Mouse (Mus musculus): ENCODE measurements around the gene Zfp30. TPM values are rescaled to one million over a fixed set of nuclear protein-coding genes. Genes with fewer than 3 reads are reported as not detected.

Gene Zfp30
- total RNA-seq, 2 experiments from 2014 or later: 11.0 to 11.3 TPM

DNA sequence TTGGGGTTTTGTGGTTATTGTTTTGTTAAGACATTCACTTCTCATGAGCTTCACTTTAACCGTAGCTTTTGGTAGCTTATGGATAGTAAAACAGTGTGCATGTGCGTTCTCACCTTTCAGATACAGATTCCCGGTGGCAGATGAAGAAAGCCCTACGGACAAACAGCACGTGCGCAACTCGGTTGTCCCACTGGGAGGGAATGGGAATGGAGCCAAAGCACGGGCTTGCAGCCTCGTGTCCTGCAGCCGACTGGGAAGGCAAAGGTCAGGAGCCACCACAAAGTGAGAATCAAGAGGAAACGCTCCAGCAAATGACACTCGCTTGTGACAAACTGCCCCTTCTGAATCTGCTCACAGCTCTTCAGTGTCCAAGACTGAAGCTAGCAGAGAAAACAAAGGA, 44.2 kb downstream of the Zfp30 start:
- no peak for DNase-seq (ENCODE audit: low spot score in 2 of 2)

DNA sequence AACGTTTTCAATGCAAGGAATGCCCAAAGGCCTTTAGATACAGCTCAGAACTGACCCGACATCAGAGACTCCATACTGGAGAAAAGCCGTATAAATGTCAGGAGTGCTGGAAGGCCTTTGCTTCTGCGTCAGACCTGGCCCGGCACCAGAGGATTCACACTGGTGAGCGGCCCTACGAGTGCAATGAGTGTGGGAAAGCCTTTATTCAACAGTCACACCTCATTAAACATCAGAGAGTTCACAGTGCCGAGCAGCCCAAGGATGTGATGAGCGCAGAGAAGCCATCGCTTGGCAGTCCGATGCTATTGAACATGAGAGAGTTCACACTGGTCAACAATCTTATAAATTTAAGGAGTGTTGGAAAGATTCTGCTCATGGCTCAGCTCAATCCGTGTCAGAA, 46.0 kb downstream of the Zfp30 start:
- DNase-seq (ENCODE audit: low spot score in 2 of 2): no peak

DNA sequence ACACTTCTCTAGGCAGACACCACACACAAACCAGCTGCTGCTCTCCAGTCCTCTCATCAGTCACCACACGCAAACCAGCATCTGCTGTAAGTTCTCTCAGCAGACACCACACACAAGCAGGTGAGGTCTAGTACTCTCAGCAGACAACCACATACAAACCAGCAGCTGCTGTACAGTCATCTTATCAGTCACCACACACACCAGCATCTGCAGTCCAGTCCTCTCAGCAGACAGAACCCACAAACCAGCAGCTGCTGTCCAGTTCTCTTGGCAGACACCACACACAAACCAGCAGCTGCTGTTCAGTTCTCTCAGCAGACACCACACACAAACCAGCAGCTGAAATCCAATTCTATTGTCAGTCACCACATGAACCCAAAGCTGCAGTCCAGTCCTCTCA, 53.0 kb downstream of the Zfp30 start:
- DNase-seq (ENCODE audit: low spot score in 2 of 2): no peak

GRCm38 (mm10) chr7:29839256-29839655, 55.5 kb downstream of the Zfp30 start:
- DNase-seq (ENCODE audit: low spot score in 2 of 2): no peak

- no peak for DNase-seq (ENCODE audit: low spot score in 2 of 2)
Measured at GRCm38 (mm10) chr7:29842105-29842504, 58.3 kb downstream of the Zfp30 start.

Small RNA genes lying within 50 kb of the gene (microRNA-seq; reads per million reads assigned to microRNA genes)
- gene Mir1964: 1.6 to 5.1 reads per million in 2 experiments

Other genes with a start within 250 kb of the Zfp30 start
- under 1 TPM; 0.18 to 0.42 TPM for gene Catsperg2, start 57.0 kb upstream of the Zfp30 start, total RNA-seq (2021)
- 10 to 100 TPM; 15.8 to 17.9 TPM for gene Zfp84, start 15.4 kb upstream of the Zfp30 start, total RNA-seq (2021)
- gene Zfp790, start 32.1 kb downstream of the Zfp30 start, total RNA-seq (2021): 10 to 100 TPM; 18.9 to 23.2 TPM
- gene Zfp940, start 69.7 kb downstream of the Zfp30 start, total RNA-seq (2021): 10 to 100 TPM; 17.1 to 24.1 TPM
- gene Zfp420, start 76.0 kb downstream of the Zfp30 start, total RNA-seq (2021): 10 to 100 TPM; 14.0 to 14.4 TPM
- gene Zfp27, start 122.6 kb downstream of the Zfp30 start, total RNA-seq (2021): 10 to 100 TPM; 20.0 to 21.3 TPM
- 1 to 10 TPM; 9.0 to 9.3 TPM for gene Zfp383, start 124.2 kb downstream of the Zfp30 start, total RNA-seq (2021)
- 10 to 100 TPM; 21.3 to 22.0 TPM for gene Zfp74, start 170.1 kb downstream of the Zfp30 start, total RNA-seq (2021)
- gene Zfp568, start 200.0 kb downstream of the Zfp30 start, total RNA-seq (2021): 1 to 10 TPM; 4.7 to 5.9 TPM